Mouse (Mus musculus): ENCODE data around the gene Bloc1s6. TPM values are rescaled to one million over a fixed set of nuclear protein-coding genes. Genes with fewer than 3 reads are reported as not detected.

Bloc1s6 gene
- 76.1 and 82.4 TPM in 2 replicates for polyA plus RNA-seq (2016; fragmentation: Nextera tagmentation; extraction: Ambion mirVana)

DNA sequence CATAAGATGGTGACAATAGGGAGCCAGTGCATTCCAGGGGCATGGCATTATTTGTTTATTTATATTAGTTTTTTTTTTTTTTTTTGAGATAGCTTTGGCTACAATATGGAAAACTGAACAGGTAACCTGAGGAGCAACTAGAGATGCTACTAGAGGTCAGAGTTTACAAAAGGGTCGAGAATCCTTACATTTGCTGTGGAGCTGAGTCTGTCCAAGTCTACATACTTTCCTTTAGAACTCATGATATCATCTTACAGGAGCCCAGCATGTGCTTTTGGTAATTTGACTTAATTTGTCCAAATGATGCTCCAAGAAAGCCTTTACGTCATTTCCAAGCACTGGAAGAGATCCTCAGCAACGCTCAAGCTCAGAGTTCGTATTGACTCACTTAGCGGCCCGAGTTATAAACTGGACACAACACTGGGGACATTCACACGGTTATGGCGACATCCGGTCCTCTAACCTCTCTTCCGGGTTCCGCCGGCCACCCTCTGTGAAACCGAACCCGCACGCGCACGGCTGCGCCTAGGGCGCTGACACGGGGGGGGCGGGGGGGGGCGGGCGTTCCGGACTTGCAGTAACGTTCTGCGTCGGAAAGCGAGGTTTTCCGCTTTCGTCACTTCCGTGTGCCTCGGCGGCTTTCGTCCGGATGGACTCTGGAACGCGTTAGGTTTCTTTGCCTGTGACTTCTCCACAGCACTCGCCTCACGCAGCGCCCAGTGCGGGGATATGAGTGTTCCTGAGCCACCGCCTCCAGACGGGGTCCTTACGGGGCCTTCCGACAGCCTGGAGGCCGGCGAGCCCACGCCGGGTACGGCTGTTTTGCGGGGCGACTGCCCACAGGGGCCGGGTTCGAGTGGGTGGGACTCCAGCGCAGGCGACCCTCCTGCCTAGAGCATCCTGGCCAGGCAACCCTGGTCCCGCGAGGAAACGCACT is at the start of gene Bloc1s6:
Gene Bloc1s6 (plus strand): TSS at position 610 of the 937 bp plus-strand sequence.
- peak; percentile 94 for ATAC-seq (ENCODE audit: low FRiP score)
- H3K9me3 ChIP-seq, result no peaks in the 10 kb centered on the region
- under 1% methylated on average over 55 of the region's 59 CpGs for WGBS

DNA sequence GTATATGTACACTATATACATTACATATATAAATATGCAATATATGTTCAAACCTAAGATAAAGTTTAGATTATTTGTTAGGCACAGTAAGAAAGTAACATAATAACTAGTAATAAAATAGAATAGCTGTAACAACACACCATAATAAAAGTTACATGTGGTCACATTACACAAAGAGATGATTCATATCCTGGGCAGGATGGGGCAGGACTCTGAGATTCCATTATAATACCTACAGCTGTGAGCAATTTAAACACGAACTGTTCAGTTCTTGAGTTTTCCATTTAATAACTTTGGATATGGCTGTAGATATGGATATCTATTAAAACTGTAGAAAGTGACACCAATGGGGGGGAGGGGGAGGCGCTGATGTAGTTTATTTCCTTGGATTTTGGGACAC is 40.8 kb upstream of the Bloc1s6 start:
- WGBS, result 86% methylated on average over 2 of the region's 2 CpGs
- H3K27ac ChIP-seq, result no peak overlapping the region
- no peaks in the 10 kb centered on the region; the same call in 1 of the 2 replicates for H3K27me3 ChIP-seq
- H3K4me3 ChIP-seq (replicated peaks), result no peak overlapping the region
- peaks cover 10% of the 10 kb centered on the region for H3K4me1 ChIP-seq
- no peaks in the 10 kb centered on the region for H3K36me3 ChIP-seq (replicated peaks)
- no peak for ATAC-seq (ENCODE audit: low FRiP score)
- no peak overlapping the region for H3K4me2 ChIP-seq
- no peaks in the 10 kb centered on the region for H3K9me3 ChIP-seq
- H3K9ac ChIP-seq, result no peak overlapping the region

More for the DNA sequence above, at the start of gene Bloc1s6:
- Histone ChIP-seq H3K4me1 (peaks cover 21% of the 10 kb centered on the region), H3K27me3 (peaks cover 14% of the 10 kb centered on the region), H3K27ac (peak within 1 kb of the TSS; percentile 90), H3K9ac (peak within 1 kb of the TSS; percentile 88), H3K4me3 (replicated peaks) (peak within 1 kb of the TSS; percentile 84), H3K36me3 (replicated peaks) (peaks cover 4% of the 10 kb centered on the region; the same call in 1 of the 2 replicates), H3K4me2 (peak within 1 kb of the TSS; percentile 72)

DNA sequence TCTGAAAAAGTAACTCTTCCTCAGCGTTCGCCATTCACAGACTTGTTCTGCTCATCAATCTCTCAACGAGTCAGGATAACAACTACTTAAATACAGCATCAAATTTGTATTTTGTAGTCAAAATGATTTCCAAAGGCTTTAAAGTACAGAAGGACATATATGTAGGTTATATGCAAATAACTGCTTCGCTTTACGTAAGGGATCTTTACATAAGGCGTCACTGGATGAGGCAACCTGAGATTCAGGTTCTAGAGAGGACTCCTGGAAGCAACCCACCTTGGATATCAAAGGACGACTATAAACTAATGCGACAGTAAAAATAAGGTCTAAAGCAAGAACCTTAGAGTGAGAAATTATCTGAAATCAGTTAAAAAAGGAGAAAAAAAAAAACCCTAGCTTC is 37.3 kb upstream of the Bloc1s6 start:
- Histone ChIP-seq H3K4me3 (replicated peaks) (no peak overlapping the region), H3K4me2 (peak overlapping the region; percentile 83), H3K36me3 (replicated peaks) (no peaks in the 10 kb centered on the region), H3K9ac (no peak overlapping the region), H3K4me1 (peaks cover 10% of the 10 kb centered on the region), H3K9me3 (no peaks in the 10 kb centered on the region), H3K27me3 (peaks cover 4% of the 10 kb centered on the region), H3K27ac (no peak overlapping the region)
- ATAC-seq (ENCODE audit: low FRiP score), result no peak
- 74% methylated on average over 8 of the region's 8 CpGs for WGBS

DNA sequence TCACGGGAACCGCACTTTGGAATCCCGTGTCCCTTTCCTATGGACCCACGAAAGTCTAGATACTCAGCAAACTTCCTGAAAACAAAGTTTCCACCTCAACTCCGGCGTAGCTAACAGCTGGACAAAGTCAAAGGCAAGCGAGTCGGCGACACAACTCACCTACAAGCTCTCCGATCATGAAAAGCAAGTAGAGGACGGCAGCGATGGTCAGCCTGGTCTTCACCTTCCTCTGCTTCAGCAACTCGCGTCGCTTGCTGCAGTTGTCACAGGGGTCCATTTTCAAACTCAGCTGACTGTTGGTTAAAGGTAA is 36.5 kb upstream of the Bloc1s6 start:
- Histone ChIP-seq H3K4me3 (replicated peaks) (peak overlapping the region; percentile 81), H3K4me2 (peak overlapping the region; percentile 83), H3K36me3 (replicated peaks) (no peaks in the 10 kb centered on the region), H3K9ac (peak overlapping the region; percentile 80), H3K27me3 (peaks cover 4% of the 10 kb centered on the region), H3K27ac (no peak overlapping the region), H3K4me1 (peaks cover 10% of the 10 kb centered on the region), H3K9me3 (no peaks in the 10 kb centered on the region)
- ATAC-seq (ENCODE audit: low FRiP score), result no peak; the same call in 1 of the 2 replicates
- under 1% methylated on average over 15 of the region's 15 CpGs for WGBS

DNA sequence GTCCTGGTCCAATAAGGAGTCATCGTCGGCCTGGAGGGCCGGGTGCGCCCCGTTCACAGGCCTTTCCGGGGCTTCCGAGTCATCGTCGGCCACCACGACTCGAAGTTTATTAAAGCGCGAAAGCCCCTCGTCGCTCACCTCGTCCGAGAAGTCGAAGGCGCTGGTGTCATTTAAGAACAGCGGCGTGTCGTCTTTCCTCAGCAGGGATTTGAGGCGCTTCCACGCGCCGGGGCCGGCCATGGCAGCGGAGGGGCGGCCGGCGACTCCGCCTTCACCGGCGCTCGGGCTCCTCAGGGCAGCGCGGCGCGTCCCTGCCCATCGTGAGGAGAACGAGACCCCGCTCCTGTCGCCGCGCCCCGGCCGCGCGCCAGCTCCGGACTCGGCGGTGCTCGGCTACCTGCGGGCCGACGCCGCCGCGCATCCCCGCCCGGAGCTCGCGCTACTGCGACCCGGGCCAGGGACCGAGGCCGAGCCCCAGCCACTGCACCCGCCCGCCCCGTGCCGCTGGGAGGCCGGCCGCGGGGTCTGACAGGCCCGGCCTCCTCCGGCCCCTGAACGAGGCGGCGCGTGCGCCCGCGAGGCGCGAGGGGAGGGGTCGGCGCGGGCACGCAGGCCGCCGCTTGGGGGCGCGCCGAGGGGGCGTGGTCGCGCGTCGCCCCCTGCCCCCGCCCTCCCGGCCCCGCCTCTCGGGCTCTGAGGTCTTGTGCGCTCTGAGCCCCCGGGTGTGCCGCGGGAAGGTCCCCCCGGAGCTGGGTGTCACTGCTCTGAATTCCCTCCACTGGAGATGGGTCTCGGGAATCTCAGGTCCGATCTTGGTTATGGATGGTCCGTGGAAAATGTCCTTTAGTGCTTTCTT is 35.9 kb upstream of the Bloc1s6 start, which contains the start of gene Slc30a4:
Gene Slc30a4 (minus strand): TSS at position 483 of the 856 bp plus-strand sequence.
- ATAC-seq (ENCODE audit: low FRiP score), result peak; percentile 98
- under 1% methylated on average over 98 of the region's 111 CpGs for WGBS

DNA sequence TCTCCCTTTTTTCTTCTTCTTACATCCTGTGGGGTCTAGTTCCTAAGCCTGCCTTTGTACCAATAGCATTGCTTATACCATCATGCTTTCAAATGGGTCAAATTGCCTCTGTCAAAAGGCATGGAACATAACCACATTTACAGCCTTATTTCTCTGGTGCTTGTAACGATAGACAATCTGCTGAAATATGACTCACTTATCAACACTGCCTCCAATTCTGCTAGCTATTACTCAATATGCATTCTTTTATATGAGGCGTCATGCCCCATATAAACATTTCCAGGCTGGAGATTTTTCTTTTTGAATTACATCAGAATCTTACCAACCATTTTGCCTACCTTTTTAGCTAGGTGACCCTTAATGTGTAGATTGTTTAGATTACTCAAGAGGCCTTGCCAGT is 33.7 kb upstream of the Bloc1s6 start:
- peaks cover 4% of the 10 kb centered on the region for H3K27me3 ChIP-seq
- H3K9ac ChIP-seq, result no peak overlapping the region
- H3K27ac ChIP-seq, result no peak overlapping the region
- 92% methylated on average over 2 of the region's 2 CpGs for WGBS
- no peaks in the 10 kb centered on the region for H3K9me3 ChIP-seq
- no peak for ATAC-seq (ENCODE audit: low FRiP score)
- peaks cover 14% of the 10 kb centered on the region for H3K4me1 ChIP-seq
- no peak overlapping the region for H3K4me3 ChIP-seq (replicated peaks)
- H3K4me2 ChIP-seq, result no peak overlapping the region
- no peaks in the 10 kb centered on the region for H3K36me3 ChIP-seq (replicated peaks)

More for the DNA sequence above, 35.9 kb upstream of the Bloc1s6 start, which contains the start of gene Slc30a4:
- Histone ChIP-seq H3K36me3 (replicated peaks) (no peaks in the 10 kb centered on the region), H3K4me2 (peak within 1 kb of the TSS; percentile 83), H3K9ac (peak within 1 kb of the TSS; percentile 80), H3K9me3 (no peaks in the 10 kb centered on the region), H3K27me3 (peaks cover 4% of the 10 kb centered on the region), H3K4me1 (peaks cover 10% of the 10 kb centered on the region), H3K27ac (peak within 1 kb of the TSS; percentile 74), H3K4me3 (replicated peaks) (peak within 1 kb of the TSS; percentile 81)

DNA sequence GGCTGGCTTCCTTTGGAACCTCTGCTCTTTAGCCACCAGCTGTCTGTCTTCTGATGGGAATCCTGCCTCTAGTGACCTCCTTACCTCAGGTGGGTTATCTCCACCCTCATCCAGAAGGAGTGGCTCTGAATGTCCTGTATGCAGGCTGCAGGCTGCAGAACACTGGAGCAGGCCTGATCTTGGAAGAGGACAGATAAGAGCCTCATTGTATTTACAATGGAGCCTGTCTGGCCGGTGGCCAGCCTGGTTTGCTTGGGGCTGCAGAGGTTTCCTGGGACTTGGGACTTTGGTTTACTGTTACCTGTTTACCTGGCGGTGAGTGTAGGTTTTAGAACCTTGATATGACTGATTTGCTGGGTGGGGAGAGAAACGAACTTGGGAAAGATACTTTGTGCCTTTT is 30.2 kb upstream of the Bloc1s6 start:
- no peaks in the 10 kb centered on the region for H3K36me3 ChIP-seq (replicated peaks)
- H3K27ac ChIP-seq, result no peak overlapping the region
- H3K9ac ChIP-seq, result no peak overlapping the region
- no peaks in the 10 kb centered on the region for H3K9me3 ChIP-seq
- 77% methylated on average over 3 of the region's 3 CpGs for WGBS
- H3K4me1 ChIP-seq, result peaks cover 3% of the 10 kb centered on the region; the same call in 1 of the 2 replicates
- H3K4me2 ChIP-seq, result no peak overlapping the region
- H3K4me3 ChIP-seq (replicated peaks), result no peak overlapping the region
- peaks cover 7% of the 10 kb centered on the region for H3K27me3 ChIP-seq
- no peak for ATAC-seq (ENCODE audit: low FRiP score)

DNA sequence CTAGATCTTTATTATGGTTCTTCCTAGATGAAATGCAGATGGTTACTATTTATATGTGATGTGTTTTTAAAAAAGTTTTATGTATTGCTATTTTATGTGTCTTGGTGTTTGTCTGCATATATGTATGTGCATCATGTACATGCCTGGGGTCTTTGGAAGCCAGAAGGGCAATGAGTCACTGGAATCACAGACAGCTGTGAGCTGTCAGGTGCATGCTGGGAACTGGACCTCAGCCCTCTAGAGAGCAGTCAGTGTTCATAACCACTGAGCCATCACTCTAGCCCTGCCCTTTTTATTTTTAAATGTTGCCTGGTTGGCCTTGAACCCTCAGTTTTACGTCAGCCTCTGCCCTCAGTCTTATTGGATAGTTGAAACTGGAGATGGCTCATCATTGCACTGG is 29.1 kb upstream of the Bloc1s6 start:
- Histone ChIP-seq H3K36me3 (replicated peaks) (no peaks in the 10 kb centered on the region), H3K4me3 (replicated peaks) (no peak overlapping the region), H3K4me1 (peaks cover 3% of the 10 kb centered on the region; the same call in 1 of the 2 replicates), H3K27ac (no peak overlapping the region), H3K27me3 (peaks cover 4% of the 10 kb centered on the region), H3K9ac (no peak overlapping the region), H3K4me2 (no peak overlapping the region), H3K9me3 (no peaks in the 10 kb centered on the region)
- WGBS, result 82% methylated on average over 1 of the region's 1 CpGs
- ATAC-seq (ENCODE audit: low FRiP score), result no peak

DNA sequence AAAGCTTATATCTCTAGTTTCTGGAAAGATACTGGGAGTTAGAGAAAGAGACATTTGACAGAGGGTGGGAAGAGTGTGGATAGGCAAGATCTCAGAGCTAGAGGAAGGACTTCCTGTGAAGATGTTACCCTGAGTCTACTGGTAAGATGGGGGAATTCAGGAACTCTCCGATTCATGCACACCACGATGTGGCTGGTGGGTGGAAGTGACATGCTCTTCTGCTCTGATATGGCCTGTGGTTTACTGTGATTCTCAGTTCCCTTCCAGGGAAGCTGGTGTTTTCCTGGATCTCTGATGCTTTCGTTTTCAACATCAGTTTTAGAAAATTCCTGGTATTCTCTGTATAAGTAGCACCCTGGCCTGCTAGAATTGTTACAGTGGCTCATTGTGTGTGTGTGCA is 26.4 kb upstream of the Bloc1s6 start:
- H3K9me3 ChIP-seq, result no peaks in the 10 kb centered on the region
- H3K9ac ChIP-seq, result no peak overlapping the region
- H3K27ac ChIP-seq, result no peak overlapping the region
- 79% methylated on average over 3 of the region's 3 CpGs for WGBS
- no peak for ATAC-seq (ENCODE audit: low FRiP score)
- H3K27me3 ChIP-seq, result peaks cover 3% of the 10 kb centered on the region; the same call in 1 of the 2 replicates
- no peak overlapping the region for H3K4me3 ChIP-seq (replicated peaks)
- H3K4me2 ChIP-seq, result no peak overlapping the region
- peaks cover 3% of the 10 kb centered on the region; the same call in 1 of the 2 replicates for H3K4me1 ChIP-seq
- H3K36me3 ChIP-seq (replicated peaks), result no peaks in the 10 kb centered on the region

DNA sequence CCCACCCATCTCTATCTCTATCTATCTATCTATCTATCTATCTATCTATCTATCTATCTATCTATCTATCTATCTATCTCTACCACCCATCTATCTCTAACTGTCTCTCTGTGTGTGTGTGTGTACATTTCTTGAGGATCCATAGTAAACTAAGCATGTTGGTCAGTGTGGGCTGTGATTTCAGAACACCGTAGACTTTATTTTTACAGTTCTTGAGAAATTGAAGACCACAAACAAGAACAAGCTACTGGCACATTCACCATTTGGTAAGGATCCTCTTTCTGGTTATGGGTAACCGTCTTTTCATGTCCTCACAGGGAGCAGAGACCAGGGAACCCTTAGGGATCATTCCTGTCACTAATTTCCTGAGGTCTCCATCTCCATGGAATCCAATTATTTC is 25.5 kb upstream of the Bloc1s6 start:
- H3K9ac ChIP-seq, result no peak overlapping the region
- ATAC-seq (ENCODE audit: low FRiP score), result no peak
- peaks cover 3% of the 10 kb centered on the region; the same call in 1 of the 2 replicates for H3K4me1 ChIP-seq
- no peak overlapping the region for H3K27ac ChIP-seq
- WGBS, result 89% methylated on average over 2 of the region's 2 CpGs
- no peak overlapping the region for H3K4me2 ChIP-seq
- no peaks in the 10 kb centered on the region for H3K36me3 ChIP-seq (replicated peaks)
- H3K4me3 ChIP-seq (replicated peaks), result no peak overlapping the region
- no peaks in the 10 kb centered on the region for H3K9me3 ChIP-seq
- H3K27me3 ChIP-seq, result peaks cover 3% of the 10 kb centered on the region; the same call in 1 of the 2 replicates

DNA sequence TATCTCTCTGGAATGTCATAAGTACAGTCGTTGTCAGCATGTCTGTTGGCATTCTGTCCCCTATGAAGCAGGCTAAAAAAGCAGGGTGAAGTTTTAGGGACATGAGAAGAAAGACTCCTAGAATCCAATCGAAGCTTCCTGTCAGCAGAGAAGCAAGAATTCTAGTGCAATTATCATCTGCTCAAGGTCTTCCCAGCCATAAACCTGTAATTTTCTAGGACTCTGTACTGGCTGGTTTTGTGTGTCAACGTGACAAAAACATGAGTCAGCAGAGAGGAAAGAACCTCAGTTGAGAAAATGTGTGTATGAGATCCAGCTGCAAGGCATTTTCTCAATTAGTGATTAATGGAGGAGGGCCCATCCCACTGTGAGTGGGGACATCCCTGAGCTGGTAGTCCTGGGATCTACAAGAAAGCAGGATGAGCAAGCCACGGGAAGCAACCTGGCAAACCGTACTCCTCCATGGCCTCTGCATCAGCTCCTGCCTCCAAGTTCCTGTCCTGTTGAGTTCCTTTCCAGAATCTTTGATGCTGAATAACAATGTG is 23.1 kb upstream of the Bloc1s6 start:
- Histone ChIP-seq H3K27me3 (peaks cover 3% of the 10 kb centered on the region; the same call in 1 of the 2 replicates), H3K36me3 (replicated peaks) (no peaks in the 10 kb centered on the region), H3K27ac (no peak overlapping the region), H3K4me3 (replicated peaks) (no peak overlapping the region), H3K9me3 (no peaks in the 10 kb centered on the region), H3K4me1 (no peaks in the 10 kb centered on the region), H3K4me2 (no peak overlapping the region), H3K9ac (no peak overlapping the region)
- ATAC-seq (ENCODE audit: low FRiP score), result no peak
- 71% methylated on average over 5 of the region's 5 CpGs for WGBS
